Mouse (Mus musculus) small intestine, adult 2 months (tissue): ENCODE data around the gene Olfr830. TPM values are rescaled to one million over a fixed set of nuclear protein-coding genes. Genes with fewer than 3 reads are reported as not detected.
"Not testable (repeated sequence)": the region's sequence is repeated elsewhere in the genome, so short reads cannot be mapped to it uniquely, and the experiment has no call there.

Source experiments
- H3K27ac ChIP-seq: fragments of 200-500 bp; 2 replicates; pipeline ENCODE4 v1.5.1; 2012; ENCODE audit warnings: low read depth, low read length, control low read depth, inconsistent platforms; ENCODE audit not compliant: insufficient read depth
- H3K27me3 ChIP-seq: fragments of 200-500 bp; 2 replicates; pipeline ENCODE4 v1.6.1; 2012; ENCODE audit warnings: mild to moderate bottlenecking, moderate library complexity, low read length, inconsistent platforms; ENCODE audit not compliant: control insufficient read depth, insufficient read depth
- H3K36me3 ChIP-seq: fragments of 200-500 bp; 2 replicates; pipeline ENCODE4 v1.6.1; 2012; ENCODE audit warnings: mild to moderate bottlenecking, low read length, control low read depth, inconsistent platforms; ENCODE audit not compliant: control insufficient read depth, insufficient read depth
- H3K4me1 ChIP-seq: fragments of 200-500 bp; 2 replicates; pipeline ENCODE4 v1.6.1; 2012; ENCODE audit warnings: low read length, inconsistent platforms, mixed read lengths; ENCODE audit not compliant: control insufficient read depth, insufficient read depth, insufficient read length
- H3K4me3 ChIP-seq: fragments of 200-500 bp; 2 replicates; pipeline ENCODE4 v1.5.1; 2012; ENCODE audit warnings: low read depth, mild to moderate bottlenecking, control low read depth, inconsistent platforms, low read length, moderate library complexity
- CTCF ChIP-seq: fragments of 200-500 bp; IDR thresholded peaks from 2 replicates; pipeline ENCODE4 v1.5.1; 2012; ENCODE audit warnings: low read depth, mild to moderate bottlenecking, control low read depth, inconsistent platforms, low read length, moderate library complexity, mixed read lengths; ENCODE audit not compliant: insufficient replicate concordance, insufficient read length; ENCODE audit errors: extremely low read depth
- POLR2A ChIP-seq: fragments of 200-500 bp; IDR thresholded peaks from 2 replicates; pipeline ENCODE4 v1.6.1; 2012; ENCODE audit warnings: low read depth, mild to moderate bottlenecking, control low read depth, inconsistent platforms, low read length, moderate library complexity
- WGBS: fragments of 180-500 bp; shearing (Covaris S2); methylation state at CpG from one replicate; pipeline ENCODE4 v1.1.7; 2018; 5-methylcytosine and 5-hydroxymethylcytosine counted together
- polyA plus RNA-seq: library from polyadenylated mRNA; depleted of rRNA; stranded (reverse); fragments of >200 nt; gene quantifications from 2 replicates; pipeline ENCODE4 v1.2.3, GENCODE M21; 2012; rRNA removed

Gene Olfr830
- not detected in 2 replicates for polyA plus RNA-seq

DNA sequence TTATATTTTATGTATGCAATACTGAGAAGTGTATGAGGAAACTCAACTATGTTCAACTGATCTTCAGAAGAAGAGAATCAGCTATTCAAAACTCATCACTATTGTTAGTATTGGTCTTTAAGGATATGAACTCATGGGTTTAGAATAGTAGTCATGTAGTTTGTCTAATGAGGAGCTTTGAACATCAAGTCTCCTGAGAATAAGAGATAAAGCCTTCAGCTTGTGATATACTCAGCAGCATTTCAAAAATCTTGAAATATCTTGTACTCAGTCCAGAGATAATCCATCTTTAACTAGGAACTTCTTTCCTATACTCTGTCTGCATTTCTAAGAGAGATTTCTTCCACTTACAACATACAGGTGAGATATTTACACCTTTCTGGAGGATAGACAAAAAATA lies at the start of gene Olfr830:
Gene Olfr830 (plus strand): TSS at position 301 of the 400 bp plus-strand sequence.
- H3K4me3 ChIP-seq = no peak within 1 kb of the TSS
- no peaks in the 10 kb centered on the region for H3K36me3 ChIP-seq
- H3K27me3 ChIP-seq = no peaks in the 10 kb centered on the region
- no peak within 1 kb of the TSS for H3K27ac ChIP-seq
- TF ChIP-seq CTCF (no peak), POLR2A (no peak)
- H3K4me1 ChIP-seq = no peaks in the 10 kb centered on the region

DNA sequence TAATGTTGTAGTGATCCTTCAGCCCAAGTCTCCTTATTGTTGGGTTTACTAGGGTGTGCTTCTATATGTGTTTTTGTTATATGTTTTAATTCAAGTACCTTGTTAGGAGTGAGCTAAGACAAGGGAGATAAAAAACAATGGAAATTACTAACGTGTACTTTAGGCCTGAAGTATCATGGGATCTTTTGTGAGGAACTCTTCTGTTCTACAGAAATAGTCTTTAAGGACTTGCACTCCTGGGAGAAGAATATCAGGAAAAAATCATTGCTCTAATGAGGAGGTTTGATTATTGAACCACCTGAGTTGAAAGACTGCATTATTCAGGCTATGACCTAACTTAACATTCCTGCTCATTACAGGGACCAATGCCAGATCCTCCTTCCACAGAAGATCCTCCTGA lies 19.9 kb upstream of the Olfr830 start, which contains the start of gene Olfr829:
Gene Olfr829 (plus strand): TSS at position 301 of the 400 bp plus-strand sequence.
- Histone ChIP-seq H3K27ac (no peak within 1 kb of the TSS), H3K4me1 (no peaks in the 10 kb centered on the region), H3K27me3 (no peaks in the 10 kb centered on the region), H3K36me3 (no peaks in the 10 kb centered on the region), H3K4me3 (no peak within 1 kb of the TSS)
- TF ChIP-seq CTCF (no peak), POLR2A (no peak)
- WGBS = 50% methylated on average over 1 of the region's 1 CpGs

DNA sequence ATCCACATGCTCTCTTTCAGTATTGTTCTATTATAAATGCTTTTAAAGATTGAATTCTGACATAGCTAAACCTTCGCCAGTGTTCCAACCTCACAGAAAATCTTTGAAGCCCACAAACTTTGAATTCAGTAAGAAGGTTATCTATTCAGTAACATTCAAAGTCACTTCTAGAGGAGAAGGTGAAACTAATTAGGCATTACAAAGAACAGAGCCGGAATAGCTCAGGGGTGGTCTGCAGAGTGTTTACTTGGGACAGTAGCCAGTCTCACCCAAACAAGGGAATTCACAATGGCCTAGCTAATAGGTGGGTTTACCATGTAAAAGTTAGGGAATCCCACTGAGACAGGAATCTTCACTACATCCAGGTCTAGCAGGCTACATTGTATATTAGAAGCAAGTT lies 33.2 kb downstream of the Olfr830 start:
- not testable (repeated sequence) for H3K4me3 ChIP-seq, H3K27ac ChIP-seq, H3K36me3 ChIP-seq, H3K27me3 ChIP-seq, H3K4me1 ChIP-seq
- 79% methylated on average over 2 of the region's 2 CpGs for WGBS

GRCm38 (mm10) chr9:18927921-18928320 lies 53.4 kb downstream of the Olfr830 start:
- H3K27me3 ChIP-seq, H3K4me1 ChIP-seq, H3K36me3 ChIP-seq, H3K27ac ChIP-seq, H3K4me3 ChIP-seq: not testable (repeated sequence)
- 81% methylated on average over 16 of the region's 16 CpGs for WGBS

Other genes starting within 250 kb of the Olfr830 start
- 0.14 TPM in 1 of 2 replicates, not detected in the other for gene Muc16, start 200.2 kb upstream of the Olfr830 start, polyA plus RNA-seq
- gene Olfr24, start 110.7 kb upstream of the Olfr830 start, polyA plus RNA-seq = not detected in 2 replicates
- not detected in 2 replicates for gene Olfr828, start 55.2 kb upstream of the Olfr830 start, polyA plus RNA-seq
- not detected in 2 replicates for gene Olfr829, start 19.8 kb upstream of the Olfr830 start, polyA plus RNA-seq
- not detected in 2 replicates for gene Olfr832, start 62.4 kb downstream of the Olfr830 start, polyA plus RNA-seq
- not detected in 2 replicates for gene Olfr834, start 113.3 kb downstream of the Olfr830 start, polyA plus RNA-seq
- not detected in 2 replicates for gene Olfr835, start 158.0 kb downstream of the Olfr830 start, polyA plus RNA-seq
- not detected in 2 replicates for gene Olfr836, start 245.7 kb downstream of the Olfr830 start, polyA plus RNA-seq